Mouse (Mus musculus) small intestine, adult 2 months (tissue): ENCODE data around the gene Gm20662. TPM values are rescaled to one million over a fixed set of nuclear protein-coding genes. Genes with fewer than 3 reads are reported as not detected.

Experiments used
- H3K27ac ChIP-seq: fragments of 200-500 bp; 2 replicates; pipeline ENCODE4 v1.5.1; 2012; ENCODE audit warnings: low read depth, low read length, control low read depth, inconsistent platforms; ENCODE audit not compliant: insufficient read depth
- H3K27me3 ChIP-seq: fragments of 200-500 bp; 2 replicates; pipeline ENCODE4 v1.6.1; 2012; ENCODE audit warnings: mild to moderate bottlenecking, moderate library complexity, low read length, inconsistent platforms; ENCODE audit not compliant: control insufficient read depth, insufficient read depth
- H3K36me3 ChIP-seq: fragments of 200-500 bp; 2 replicates; pipeline ENCODE4 v1.6.1; 2012; ENCODE audit warnings: mild to moderate bottlenecking, low read length, control low read depth, inconsistent platforms; ENCODE audit not compliant: control insufficient read depth, insufficient read depth
- H3K4me1 ChIP-seq: fragments of 200-500 bp; 2 replicates; pipeline ENCODE4 v1.6.1; 2012; ENCODE audit warnings: low read length, inconsistent platforms, mixed read lengths; ENCODE audit not compliant: control insufficient read depth, insufficient read depth, insufficient read length
- H3K4me3 ChIP-seq: fragments of 200-500 bp; 2 replicates; pipeline ENCODE4 v1.5.1; 2012; ENCODE audit warnings: low read depth, mild to moderate bottlenecking, control low read depth, inconsistent platforms, low read length, moderate library complexity
- CTCF ChIP-seq: fragments of 200-500 bp; IDR thresholded peaks from 2 replicates; pipeline ENCODE4 v1.5.1; 2012; ENCODE audit warnings: low read depth, mild to moderate bottlenecking, control low read depth, inconsistent platforms, low read length, moderate library complexity, mixed read lengths; ENCODE audit not compliant: insufficient replicate concordance, insufficient read length; ENCODE audit errors: extremely low read depth
- POLR2A ChIP-seq: fragments of 200-500 bp; IDR thresholded peaks from 2 replicates; pipeline ENCODE4 v1.6.1; 2012; ENCODE audit warnings: low read depth, mild to moderate bottlenecking, control low read depth, inconsistent platforms, low read length, moderate library complexity
- WGBS: fragments of 180-500 bp; shearing (Covaris S2); methylation state at CpG from one replicate; pipeline ENCODE4 v1.1.7; 2018; 5-methylcytosine and 5-hydroxymethylcytosine counted together
- polyA plus RNA-seq: library from polyadenylated mRNA; depleted of rRNA; stranded (reverse); fragments of >200 nt; gene quantifications from 2 replicates; pipeline ENCODE4 v1.2.3, GENCODE M21; 2012

The Gm20662 gene
- polyA plus RNA-seq, 1 experiment, result 0.46 TPM

GRCm38 (mm10) chr9:107975399-107976386 is 20.5 kb upstream of the Gm20662 start, which contains the start of gene Uba7:
Gene Uba7, plus strand, starts transcription at chr9:107975505.
- peak within 1 kb of the TSS; percentile 68 for H3K4me3 ChIP-seq
- H3K27me3 ChIP-seq, result no peaks in the 10 kb centered on the region
- TF ChIP-seq POLR2A (peak; percentile 53; the same call in 1 of the 2 replicates), CTCF (no peak)
- H3K4me1 ChIP-seq, result peaks cover 20% of the 10 kb centered on the region; the same call in 1 of the 2 replicates
- peaks cover 35% of the 10 kb centered on the region for H3K36me3 ChIP-seq
- WGBS, result 41% methylated on average over 12 of the region's 12 CpGs
- peak within 1 kb of the TSS; percentile 98 for H3K27ac ChIP-seq

- no peak overlapping the region for H3K27ac ChIP-seq
- no peak overlapping the region for H3K4me3 ChIP-seq
- 94% methylated on average over 12 of the region's 12 CpGs for WGBS
- TF ChIP-seq POLR2A (no peak), CTCF (no peak)
- H3K4me1 ChIP-seq, result peaks cover 21% of the 10 kb centered on the region
- no peaks in the 10 kb centered on the region for H3K27me3 ChIP-seq
- H3K36me3 ChIP-seq, result peaks cover 51% of the 10 kb centered on the region
Observed at GRCm38 (mm10) chr9:107978815-107979214, 17.3 kb upstream of the Gm20662 start.

GRCm38 (mm10) chr9:107981684-107982605 is 14.2 kb upstream of the Gm20662 start:
- Histone ChIP-seq H3K36me3 (peaks cover 54% of the 10 kb centered on the region), H3K4me3 (no peak overlapping the region), H3K4me1 (peaks cover 21% of the 10 kb centered on the region), H3K27me3 (no peaks in the 10 kb centered on the region), H3K27ac (peak overlapping the region; percentile 74)
- WGBS, result 71% methylated on average over 7 of the region's 7 CpGs
- TF ChIP-seq POLR2A, result no peak
- no peak for TF ChIP-seq CTCF

GRCm38 (mm10) chr9:107982681-107983346 is 13.3 kb upstream of the Gm20662 start, which contains the start of gene Gm20661:
Gene Gm20661, plus strand, starts transcription at chr9:107983058.
- Histone ChIP-seq H3K4me1 (peaks cover 18% of the 10 kb centered on the region), H3K27ac (peak within 1 kb of the TSS; percentile 74), H3K36me3 (peaks cover 46% of the 10 kb centered on the region), H3K4me3 (no peak within 1 kb of the TSS), H3K27me3 (no peaks in the 10 kb centered on the region)
- TF ChIP-seq POLR2A (no peak), CTCF (no peak)
- 62% methylated on average over 14 of the region's 14 CpGs for WGBS

GRCm38 (mm10) chr9:107983421-107983890 is 12.7 kb upstream of the Gm20662 start:
- 63% methylated on average over 4 of the region's 4 CpGs for WGBS
- no peaks in the 10 kb centered on the region for H3K27me3 ChIP-seq
- TF ChIP-seq CTCF (no peak), POLR2A (no peak)
- H3K27ac ChIP-seq, result peak overlapping the region; percentile 74
- H3K4me3 ChIP-seq, result no peak overlapping the region
- peaks cover 18% of the 10 kb centered on the region for H3K4me1 ChIP-seq
- peaks cover 41% of the 10 kb centered on the region for H3K36me3 ChIP-seq

GRCm38 (mm10) chr9:107984052-107984753 is 11.9 kb upstream of the Gm20662 start:
- TF ChIP-seq CTCF (no peak), POLR2A (no peak)
- Histone ChIP-seq H3K4me1 (peaks cover 18% of the 10 kb centered on the region), H3K4me3 (peak overlapping the region; percentile 66), H3K36me3 (peaks cover 34% of the 10 kb centered on the region), H3K27me3 (no peaks in the 10 kb centered on the region), H3K27ac (peak overlapping the region; percentile 46)
- 77% methylated on average over 19 of the region's 19 CpGs for WGBS
